15 mouse cellular contexts compared by ENCODE assay signal in genomic region chr14:79183261-79183660, GRCm38 (mm10).
A peak's percentile ranks its signal among the peaks of the same experiment; 100 is the strongest.
DNase-seq lines count a peak whose midpoint lies in the region; ATAC-seq lines count a peak whose summit lies in the region.
"Had no signal": no experiment of that assay in that cellular context is flagged by ENCODE, and none has a peak within 500 bp of the region (broad histone marks: within the 10 kb centered on the region; RNA-seq: fewer than 3 reads in every experiment).

No protein-coding gene starts in this region.

- DNase-seq in heart, embryonic 10.5 days (ENCODE audit: low spot score), result no peak
- peak; percentile 1 for DNase-seq in layer of hippocampus, adult 9-11 months
- DNase-seq in layer of hippocampus, postnatal 10 days (ENCODE audit: low spot score in 2 of 2), result no peak
- no peak for DNase-seq in limb, embryonic 10.5 days (ENCODE audit: low spot score)
- no peak for DNase-seq in urinary bladder, postnatal 14 days (ENCODE audit: low spot score)
- DNase-seq: cerebellum, postnatal 25 days; liver, embryonic 13.5 days; right cerebral cortex, postnatal 4 days; thymus, postnatal 25 days had no signal

- no peaks in the 10 kb centered on the region for H3K27me3 ChIP-seq in heart, embryonic 15.5 days
- no peaks in the 10 kb centered on the region for H3K27me3 ChIP-seq in heart, embryonic 10.5 days (ENCODE audit: insufficient read depth, poor library complexity, severe bottlenecking)
- no peaks in the 10 kb centered on the region for H3K27me3 ChIP-seq in embryonic facial prominence, embryonic 13.5 days
- H3K27me3 ChIP-seq in limb, embryonic 10.5 days (ENCODE audit: low read depth, poor library complexity, severe bottlenecking), result no peaks in the 10 kb centered on the region
- H3K27me3 ChIP-seq: hindbrain, embryonic 13.5 days; liver, embryonic 13.5 days had no signal

- WGBS in heart, embryonic 15.5 days, result 70% methylated on average over 7 of the region's 7 CpGs
- WGBS in heart, embryonic 10.5 days, result 72% methylated on average over 7 of the region's 7 CpGs
- WGBS in embryonic facial prominence, embryonic 13.5 days, result 67% methylated on average over 7 of the region's 7 CpGs
- 94% methylated on average over 7 of the region's 7 CpGs for WGBS in limb, embryonic 10.5 days

- no peak; the same call in 1 of the 2 replicates for ATAC-seq in heart, embryonic 15.5 days (replicated peaks; ENCODE audit: insufficient number of reproducible peaks, insufficient read depth, low FRiP score, low read depth)
- no peak for ATAC-seq in embryonic facial prominence, embryonic 13.5 days (ENCODE audit: insufficient number of reproducible peaks, insufficient read depth, low FRiP score, low TSS enrichment, low read depth)
- ATAC-seq: CD4-positive, CD25-positive, alpha-beta regulatory T cell, adult 4 months; intestine, postnatal 0 days had no signal

- H3K27ac ChIP-seq in heart, embryonic 15.5 days, result 0 out of 2 replicates have a peak overlapping the region, but pooled peaks have one; percentile 15
- no peak overlapping the region for H3K27ac ChIP-seq in heart, embryonic 10.5 days
- peak overlapping the region; percentile 69 for H3K27ac ChIP-seq in embryonic facial prominence, embryonic 13.5 days
- 0 out of 2 replicates have a peak overlapping the region, but pooled peaks have one; percentile 0 for H3K27ac ChIP-seq in limb, embryonic 10.5 days
- H3K27ac ChIP-seq: hindbrain, embryonic 13.5 days; liver, embryonic 13.5 days had no signal

- no peaks in the 10 kb centered on the region for H3K9me3 ChIP-seq in heart, embryonic 15.5 days (replicated peaks)
- H3K9me3 ChIP-seq in heart, embryonic 10.5 days, result peaks cover 4% of the 10 kb centered on the region; the same call in 1 of the 2 replicates
- peaks cover 9% of the 10 kb centered on the region; the same call in 1 of the 2 replicates for H3K9me3 ChIP-seq in embryonic facial prominence, embryonic 13.5 days
- no peaks in the 10 kb centered on the region for H3K9me3 ChIP-seq in limb, embryonic 10.5 days (replicated peaks)
- H3K9me3 ChIP-seq: liver, embryonic 13.5 days; midbrain, embryonic 10.5 days had no signal

- no peak overlapping the region for H3K9ac ChIP-seq in heart, embryonic 15.5 days
- no peak overlapping the region for H3K9ac ChIP-seq in embryonic facial prominence, embryonic 13.5 days
- H3K9ac ChIP-seq: hindbrain, embryonic 13.5 days; liver, embryonic 13.5 days had no signal

- peaks cover 16% of the 10 kb centered on the region for H3K4me1 ChIP-seq in heart, embryonic 15.5 days (replicated peaks)
- peaks cover 5% of the 10 kb centered on the region; the same call in 1 of the 2 replicates for H3K4me1 ChIP-seq in heart, embryonic 10.5 days
- peaks cover 47% of the 10 kb centered on the region for H3K4me1 ChIP-seq in embryonic facial prominence, embryonic 13.5 days
- peaks cover 21% of the 10 kb centered on the region for H3K4me1 ChIP-seq in limb, embryonic 10.5 days
- H3K4me1 ChIP-seq: liver, embryonic 13.5 days had no signal

- H3K36me3 ChIP-seq in heart, embryonic 15.5 days, result 0 out of 2 replicates have a peak, but pooled peaks cover 5% of the 10 kb centered on the region
- H3K36me3 ChIP-seq in heart, embryonic 10.5 days, result peaks cover 3% of the 10 kb centered on the region; the same call in 1 of the 2 replicates
- 0 out of 2 replicates have a peak, but pooled peaks cover 6% of the 10 kb centered on the region for H3K36me3 ChIP-seq in embryonic facial prominence, embryonic 13.5 days
- H3K36me3 ChIP-seq in limb, embryonic 10.5 days, result no peaks in the 10 kb centered on the region
- H3K36me3 ChIP-seq: midbrain, embryonic 10.5 days had no signal

- no peak overlapping the region for H3K4me3 ChIP-seq in heart, embryonic 15.5 days
- H3K4me3 ChIP-seq in heart, embryonic 10.5 days, result no peak overlapping the region
- H3K4me3 ChIP-seq in embryonic facial prominence, embryonic 13.5 days, result no peak overlapping the region
- no peak overlapping the region for H3K4me3 ChIP-seq in limb, embryonic 10.5 days
- H3K4me3 ChIP-seq: hindbrain, embryonic 13.5 days; liver, embryonic 13.5 days; midbrain, embryonic 10.5 days had no signal

- H3K4me2 ChIP-seq in heart, embryonic 15.5 days, result no peak overlapping the region
- no peak overlapping the region for H3K4me2 ChIP-seq in embryonic facial prominence, embryonic 13.5 days
- H3K4me2 ChIP-seq: hindbrain, embryonic 13.5 days; liver, embryonic 13.5 days had no signal
